Mouse (Mus musculus): Measurements from ENCODE around the gene Tgif2. TPM values are rescaled to one million over a fixed set of nuclear protein-coding genes. Genes with fewer than 3 reads are reported as not detected.
A peak's percentile ranks its signal among the peaks of the same experiment; 100 is the strongest.

Gene Tgif2
- polyA plus RNA-seq, 1 experiment: 19.6 TPM

- no peaks in the 10 kb centered on the region for H3K79me3 ChIP-seq (ENCODE audit: low read depth)
- H3K79me2 ChIP-seq (ENCODE audit: control insufficient read depth, insufficient read depth): no peaks in the 10 kb centered on the region
- H3K27me3 ChIP-seq (ENCODE audit: control insufficient read depth, insufficient read depth, insufficient read length): no peaks in the 10 kb centered on the region
- TF ChIP-seq CTCF (IDR thresholded peaks at IDR 0.05; ENCODE audit: control insufficient read depth, insufficient read depth, insufficient read length) (no peak), USF1 (IDR thresholded peaks at IDR 0.05; ENCODE audit: low read depth) (no peak), MYOG (IDR thresholded peaks at IDR 0.05; ENCODE audit: control insufficient read depth, extremely low read depth, insufficient read length) (no peak), MAX (IDR thresholded peaks at IDR 0.05) (no peak), CEBPB (IDR thresholded peaks at IDR 0.05; ENCODE audit: low read depth) (no peak), MYOD1 (IDR thresholded peaks at IDR 0.05; ENCODE audit: control insufficient read depth, insufficient read length, low read depth) (no peak), FOSL1 (IDR thresholded peaks at IDR 0.05; ENCODE audit: insufficient read depth, low read length, poor library complexity, severe bottlenecking) (no peak)
- no peak overlapping the region for H3ac ChIP-seq (ENCODE audit: control insufficient read depth, insufficient read length, low read depth)
- no peak overlapping the region for H3K4me3 ChIP-seq (ENCODE audit: insufficient read depth, poor library complexity, severe bottlenecking)
- H3K36me3 ChIP-seq (ENCODE audit: control insufficient read depth, insufficient read depth): no peaks in the 10 kb centered on the region
Measured at GRCm38 (mm10) chr2:156804589-156804988, 35.2 kb upstream of the Tgif2 start.

GRCm38 (mm10) chr2:156806886-156807285 lies 32.9 kb upstream of the Tgif2 start:
- no peak for TF ChIP-seq FOSL1 (IDR thresholded peaks at IDR 0.05; ENCODE audit: insufficient read depth, low read length, poor library complexity, severe bottlenecking)
- Histone ChIP-seq H3K36me3 (ENCODE audit: control insufficient read depth, insufficient read depth) (no peaks in the 10 kb centered on the region), H3K79me2 (ENCODE audit: control insufficient read depth, insufficient read depth) (no peaks in the 10 kb centered on the region), H3ac (ENCODE audit: control insufficient read depth, insufficient read length, low read depth) (no peak overlapping the region), H3K27me3 (ENCODE audit: control insufficient read depth, insufficient read depth, insufficient read length) (no peaks in the 10 kb centered on the region), H3K79me3 (ENCODE audit: low read depth) (no peaks in the 10 kb centered on the region), H3K4me3 (ENCODE audit: insufficient read depth, poor library complexity, severe bottlenecking) (no peak overlapping the region)

GRCm38 (mm10) chr2:156809579-156809978 lies 30.2 kb upstream of the Tgif2 start:
- no peaks in the 10 kb centered on the region for H3K27me3 ChIP-seq (ENCODE audit: control insufficient read depth, insufficient read depth, insufficient read length)
- H3ac ChIP-seq (ENCODE audit: control insufficient read depth, insufficient read length, low read depth): no peak overlapping the region
- no peaks in the 10 kb centered on the region for H3K36me3 ChIP-seq (ENCODE audit: control insufficient read depth, insufficient read depth)
- TF ChIP-seq CTCF (IDR thresholded peaks at IDR 0.05; ENCODE audit: control insufficient read depth, insufficient read depth, insufficient read length) (peak; percentile 28), MAX (IDR thresholded peaks at IDR 0.05) (no peak)
- H3K4me3 ChIP-seq (ENCODE audit: insufficient read depth, poor library complexity, severe bottlenecking): no peak overlapping the region
- H3K79me3 ChIP-seq (ENCODE audit: low read depth): no peaks in the 10 kb centered on the region
- H3K79me2 ChIP-seq (ENCODE audit: control insufficient read depth, insufficient read depth): no peaks in the 10 kb centered on the region

GRCm38 (mm10) chr2:156810716-156811115 lies 29.1 kb upstream of the Tgif2 start:
- Histone ChIP-seq H3K27me3 (ENCODE audit: control insufficient read depth, insufficient read depth, insufficient read length) (peaks cover 5% of the 10 kb centered on the region), H3K36me3 (ENCODE audit: control insufficient read depth, insufficient read depth) (no peaks in the 10 kb centered on the region), H3ac (ENCODE audit: control insufficient read depth, insufficient read length, low read depth) (no peak overlapping the region), H3K79me2 (ENCODE audit: control insufficient read depth, insufficient read depth) (no peaks in the 10 kb centered on the region), H3K79me3 (ENCODE audit: low read depth) (no peaks in the 10 kb centered on the region), H3K4me3 (ENCODE audit: insufficient read depth, poor library complexity, severe bottlenecking) (no peak overlapping the region)
- TF ChIP-seq FOSL1 (IDR thresholded peaks at IDR 0.05; ENCODE audit: insufficient read depth, low read length, poor library complexity, severe bottlenecking): no peak
- no peak for TF ChIP-seq MYOD1 (IDR thresholded peaks at IDR 0.05; ENCODE audit: control insufficient read depth, insufficient read length, low read depth)
- no peak for TF ChIP-seq CTCF (IDR thresholded peaks at IDR 0.05; ENCODE audit: control insufficient read depth, insufficient read depth, insufficient read length)
- no peak for TF ChIP-seq USF1 (IDR thresholded peaks at IDR 0.05; ENCODE audit: low read depth)
- no peak for TF ChIP-seq MAX (IDR thresholded peaks at IDR 0.05)
- no peak for TF ChIP-seq MYOG (IDR thresholded peaks at IDR 0.05; ENCODE audit: control insufficient read depth, extremely low read depth, insufficient read length)
- TF ChIP-seq CEBPB (IDR thresholded peaks at IDR 0.05; ENCODE audit: low read depth): no peak

- TF ChIP-seq MAX (IDR thresholded peaks at IDR 0.05) (no peak), USF1 (IDR thresholded peaks at IDR 0.05; ENCODE audit: low read depth) (no peak), CEBPB (IDR thresholded peaks at IDR 0.05; ENCODE audit: low read depth) (no peak), CTCF (IDR thresholded peaks at IDR 0.05; ENCODE audit: control insufficient read depth, insufficient read depth, insufficient read length) (no peak), FOSL1 (IDR thresholded peaks at IDR 0.05; ENCODE audit: insufficient read depth, low read length, poor library complexity, severe bottlenecking) (no peak), MYOD1 (IDR thresholded peaks at IDR 0.05; ENCODE audit: control insufficient read depth, insufficient read length, low read depth) (no peak), MYOG (IDR thresholded peaks at IDR 0.05; ENCODE audit: control insufficient read depth, extremely low read depth, insufficient read length) (no peak)
- no peak overlapping the region for H3ac ChIP-seq (ENCODE audit: control insufficient read depth, insufficient read length, low read depth)
- H3K4me3 ChIP-seq (ENCODE audit: insufficient read depth, poor library complexity, severe bottlenecking): no peak overlapping the region
- H3K27me3 ChIP-seq (ENCODE audit: control insufficient read depth, insufficient read depth, insufficient read length): peaks cover 12% of the 10 kb centered on the region
- H3K36me3 ChIP-seq (ENCODE audit: control insufficient read depth, insufficient read depth): no peaks in the 10 kb centered on the region
- no peaks in the 10 kb centered on the region for H3K79me3 ChIP-seq (ENCODE audit: low read depth)
- no peaks in the 10 kb centered on the region for H3K79me2 ChIP-seq (ENCODE audit: control insufficient read depth, insufficient read depth)
Measured at GRCm38 (mm10) chr2:156811556-156811955, 28.3 kb upstream of the Tgif2 start.

- Histone ChIP-seq H3K79me2 (ENCODE audit: control insufficient read depth, insufficient read depth) (no peaks in the 10 kb centered on the region), H3K79me3 (ENCODE audit: low read depth) (no peaks in the 10 kb centered on the region), H3K36me3 (ENCODE audit: control insufficient read depth, insufficient read depth) (no peaks in the 10 kb centered on the region), H3ac (ENCODE audit: control insufficient read depth, insufficient read length, low read depth) (no peak overlapping the region), H3K27me3 (ENCODE audit: control insufficient read depth, insufficient read depth, insufficient read length) (peaks cover 16% of the 10 kb centered on the region), H3K4me3 (ENCODE audit: insufficient read depth, poor library complexity, severe bottlenecking) (no peak overlapping the region)
- no peak for TF ChIP-seq FOSL1 (IDR thresholded peaks at IDR 0.05; ENCODE audit: insufficient read depth, low read length, poor library complexity, severe bottlenecking)
- TF ChIP-seq USF1 (IDR thresholded peaks at IDR 0.05; ENCODE audit: low read depth): no peak
- no peak for TF ChIP-seq MYOG (IDR thresholded peaks at IDR 0.05; ENCODE audit: control insufficient read depth, extremely low read depth, insufficient read length)
- no peak for TF ChIP-seq MYOD1 (IDR thresholded peaks at IDR 0.05; ENCODE audit: control insufficient read depth, insufficient read length, low read depth)
- TF ChIP-seq MAX (IDR thresholded peaks at IDR 0.05): no peak
- TF ChIP-seq CTCF (IDR thresholded peaks at IDR 0.05; ENCODE audit: control insufficient read depth, insufficient read depth, insufficient read length): no peak
- TF ChIP-seq CEBPB (IDR thresholded peaks at IDR 0.05; ENCODE audit: low read depth): no peak
Measured at GRCm38 (mm10) chr2:156814344-156814801, 25.4 kb upstream of the Tgif2 start.
